Mouse (Mus musculus) liver, adult 2 months (tissue): ENCODE results near the gene Chst5.

Source experiments
- CTCF ChIP-seq: fragments of 200-500 bp; IDR thresholded peaks from 2 replicates; pipeline ENCODE4 v1.5.1; 2011; ENCODE audit warnings: low read depth, low read length, control low read depth
- POLR2A ChIP-seq: fragments of 200-500 bp; IDR thresholded peaks from 2 replicates; pipeline ENCODE4 v1.6.1; 2011; ENCODE audit warnings: low read length, control low read depth; ENCODE audit not compliant: insufficient read depth; ENCODE audit errors: extremely low read depth

DNA sequence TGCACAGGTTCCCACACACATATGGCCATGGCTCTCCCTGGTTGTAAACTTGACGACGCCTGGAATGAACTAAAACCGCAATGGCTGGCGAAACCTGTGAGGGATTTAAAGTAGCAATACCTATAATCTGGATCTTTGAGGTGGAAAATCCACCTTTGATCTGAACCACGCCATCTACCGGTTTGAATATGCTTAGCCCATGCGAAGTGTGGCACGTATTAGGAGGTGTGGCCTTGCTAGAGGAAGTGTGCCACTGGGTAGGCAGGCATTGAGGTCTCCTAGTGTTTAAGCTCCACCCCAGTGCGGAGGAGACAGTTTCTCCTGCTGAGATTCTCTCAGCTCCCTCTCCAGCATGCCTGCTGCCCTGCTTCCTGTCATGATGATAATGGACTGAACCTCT lies 32.5 kb downstream of the Chst5 start:
- TF ChIP-seq POLR2A, result no peak
- TF ChIP-seq CTCF, result no peak
